Mouse (Mus musculus) bone marrow macrophage, adult 2 months (primary cell): Measurements from ENCODE around the gene Rbms3.

Experiments used
- CTCF ChIP-seq: IDR thresholded peaks from 2 replicates; pipeline ENCODE4 v1.5.1; 2012; ENCODE audit warnings: low read depth, mild to moderate bottlenecking, low read length, moderate library complexity
- POLR2A ChIP-seq: IDR thresholded peaks from 2 replicates; pipeline ENCODE4 v1.6.1; 2012; ENCODE audit warnings: mild to moderate bottlenecking, low read depth, low read length, borderline replicate concordance

- TF ChIP-seq POLR2A (no peak), CTCF (no peak)
These were observed 59.4 kb downstream of the Rbms3 start for GRCm38 (mm10) chr9:117570240-117570821.
